Mouse (Mus musculus): ENCODE measurements around the gene Fads1. TPM values are rescaled to one million over a fixed set of nuclear protein-coding genes. Genes with fewer than 3 reads are reported as not detected.

Fads1 gene
- polyA plus RNA-seq, 1 experiment from 2014 or later = 170 TPM

DNA sequence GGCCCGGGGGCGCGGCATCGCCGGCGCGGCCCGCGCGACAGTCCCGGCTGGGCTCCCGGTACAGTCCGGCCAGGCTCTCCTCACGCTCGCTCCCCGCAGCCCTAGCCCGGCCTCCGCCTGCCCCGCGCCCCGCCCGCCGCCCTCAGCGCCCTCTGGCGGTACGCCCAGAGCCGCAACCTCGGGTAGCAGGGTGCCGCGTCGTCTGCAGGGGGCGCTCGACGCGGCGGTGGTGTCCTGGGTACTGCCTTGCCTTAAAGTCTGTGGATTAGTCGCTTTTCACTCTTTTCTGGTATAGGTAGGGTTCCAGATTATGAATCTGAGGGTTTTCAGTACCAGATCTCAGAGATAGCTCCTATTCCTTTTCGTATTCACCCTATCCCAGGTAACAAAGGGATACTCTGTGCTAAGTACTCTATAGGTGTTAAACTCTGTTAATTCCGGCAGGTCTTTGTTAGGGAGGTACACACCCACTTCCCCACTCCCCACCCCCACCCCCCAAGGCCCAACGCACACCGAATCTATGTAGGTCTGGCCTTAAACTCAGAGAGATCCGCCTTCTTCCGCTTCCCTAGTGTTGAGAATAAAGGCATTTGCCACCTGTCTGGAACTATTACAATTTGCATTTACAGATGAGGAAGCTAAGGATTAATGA lies 58.1 kb downstream of the Fads1 start, which contains the start of gene Myrf:
TSS of gene Myrf (minus strand) at position 95 of the 652 bp plus-strand sequence.
- peak within 1 kb of the TSS; percentile 85 for H3K27ac ChIP-seq
- peak within 1 kb of the TSS; percentile 62 for H3K4me3 ChIP-seq

DNA sequence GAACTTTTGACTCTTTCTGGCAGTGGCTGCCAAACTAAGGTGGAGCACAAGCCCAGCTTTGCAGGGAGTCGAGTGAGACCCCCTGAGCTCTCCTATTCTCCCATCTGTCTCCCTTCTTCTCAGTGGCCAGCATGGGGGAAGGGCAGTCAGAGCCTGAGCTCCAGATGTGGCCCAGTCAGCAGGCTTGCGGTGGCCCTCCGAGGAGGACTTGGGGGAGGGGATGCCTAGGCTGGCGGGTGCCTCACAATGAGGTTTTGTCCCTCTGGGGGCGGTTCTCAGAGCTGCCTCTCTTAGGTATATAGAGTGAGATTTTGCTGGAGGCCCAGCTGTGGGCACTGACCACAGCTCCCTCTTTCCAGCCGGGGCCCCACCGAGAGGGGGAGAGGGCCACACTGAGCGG lies 60.2 kb downstream of the Fads1 start:
- 5% methylated on average over 8 of the region's 8 CpGs for WGBS
- Histone ChIP-seq H3K36me3 (no peaks in the 10 kb centered on the region), H3K4me1 (replicated peaks) (peaks cover 56% of the 10 kb centered on the region), H3K9me3 (0 out of 2 replicates have a peak, but pooled peaks cover 3% of the 10 kb centered on the region), H3K4me3 (0 out of 2 replicates have a peak overlapping the region, but pooled peaks have one; percentile 3), H3K27ac (peak overlapping the region; percentile 75), H3K27me3 (ENCODE audit: insufficient read depth, poor library complexity, severe bottlenecking) (peaks cover 27% of the 10 kb centered on the region)
- peak; percentile 51 for DNase-seq (ENCODE audit: low spot score)

More for the DNA sequence above, 58.1 kb downstream of the Fads1 start, which contains the start of gene Myrf:
- WGBS = 9% methylated on average over 43 of the region's 43 CpGs
- H3K27me3 ChIP-seq (ENCODE audit: insufficient read depth, poor library complexity, severe bottlenecking) = peaks cover 19% of the 10 kb centered on the region
- 0 out of 2 replicates have a peak, but pooled peaks cover 3% of the 10 kb centered on the region for H3K9me3 ChIP-seq
- no peaks in the 10 kb centered on the region for H3K36me3 ChIP-seq
- DNase-seq (ENCODE audit: low spot score) = peak; percentile 86
- peaks cover 45% of the 10 kb centered on the region for H3K4me1 ChIP-seq (replicated peaks)

DNA sequence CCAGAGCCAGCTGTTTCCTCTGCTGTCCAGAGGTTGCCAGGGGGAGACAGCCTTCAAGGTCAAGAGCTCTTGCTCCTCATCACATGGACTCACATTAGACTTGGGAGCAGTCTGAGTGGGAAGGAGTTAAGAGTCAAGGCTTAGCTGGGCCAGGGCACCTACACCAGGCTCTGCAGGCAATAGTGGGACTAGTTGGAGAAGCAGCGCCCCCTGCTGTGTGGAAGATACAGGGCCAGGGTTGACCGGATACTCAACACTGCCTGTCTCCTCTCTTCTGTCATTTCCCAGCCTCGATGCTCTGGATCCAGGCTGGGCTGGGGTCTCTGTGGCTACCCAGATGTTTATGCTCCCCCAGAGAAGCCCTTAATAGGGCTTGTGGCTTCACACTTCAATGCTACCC lies 61.5 kb downstream of the Fads1 start:
- peaks cover 58% of the 10 kb centered on the region for H3K4me1 ChIP-seq (replicated peaks)
- H3K27ac ChIP-seq = 0 out of 2 replicates have a peak overlapping the region, but pooled peaks have one; percentile 10
- peaks cover 27% of the 10 kb centered on the region for H3K27me3 ChIP-seq (ENCODE audit: insufficient read depth, poor library complexity, severe bottlenecking)
- no peak overlapping the region for H3K4me3 ChIP-seq
- peak; percentile 50 for DNase-seq (ENCODE audit: low spot score)
- H3K9me3 ChIP-seq = 0 out of 2 replicates have a peak, but pooled peaks cover 3% of the 10 kb centered on the region
- H3K36me3 ChIP-seq = no peaks in the 10 kb centered on the region
- WGBS = 28% methylated on average over 3 of the region's 3 CpGs

Other genes starting within 250 kb of the Fads1 start
- 1,451 and 1,593 TPM in 2 replicates for gene Fth1, start 202.3 kb upstream of the Fads1 start, polyA plus RNA-seq (2016; fragmentation: Nextera tagmentation; extraction: Ambion mirVana)
- 1.8 TPM in 2 replicates for gene Best1, start 181.3 kb upstream of the Fads1 start, polyA plus RNA-seq (2016; fragmentation: Nextera tagmentation; extraction: Ambion mirVana)
- 39.7 and 39.8 TPM in 2 replicates for gene Rab3il1, start 181.2 kb upstream of the Fads1 start, polyA plus RNA-seq (2016; fragmentation: Nextera tagmentation; extraction: Ambion mirVana)
- 6.7 and 8.1 TPM in 2 replicates for gene Fads3, start 141.3 kb upstream of the Fads1 start, polyA plus RNA-seq (2016; fragmentation: Nextera tagmentation; extraction: Ambion mirVana)
- 180 and 207 TPM in 2 replicates for gene Fads2, start 81.1 kb upstream of the Fads1 start, polyA plus RNA-seq (2016; fragmentation: Nextera tagmentation; extraction: Ambion mirVana)
- 387 and 389 TPM in 2 replicates for gene Tmem258, start 21.1 kb downstream of the Fads1 start, polyA plus RNA-seq (2016; fragmentation: Nextera tagmentation; extraction: Ambion mirVana)
- 135 and 181 TPM in 2 replicates for gene Fen1, start 21.3 kb downstream of the Fads1 start, polyA plus RNA-seq (2016; fragmentation: Nextera tagmentation; extraction: Ambion mirVana)
- gene Myrf, start 57.9 kb downstream of the Fads1 start, polyA plus RNA-seq (2016; fragmentation: Nextera tagmentation; extraction: Ambion mirVana) = 2.1 and 2.7 TPM in 2 replicates
- 2.1 and 3.4 TPM in 2 replicates for gene Dagla, start 122.0 kb downstream of the Fads1 start, polyA plus RNA-seq (2016; fragmentation: Nextera tagmentation; extraction: Ambion mirVana)
- 0.98 and 1.5 TPM in 2 replicates for gene Syt7, start 206.2 kb downstream of the Fads1 start, polyA plus RNA-seq (2016; fragmentation: Nextera tagmentation; extraction: Ambion mirVana)

All from hindbrain, embryonic 10.5 days (tissue).